In genomic region chr5:147272808-147273345, GRCm38 (mm10) we compare ENCODE assay signal across 32 mouse cellular contexts. TPM values are rescaled to one million over a fixed set of nuclear protein-coding genes. Genes with fewer than 3 reads are reported as not detected.
A peak's percentile ranks its signal among the peaks of the same experiment; 100 is the strongest.
DNase-seq lines count a peak whose midpoint lies in the region; ATAC-seq and TF ChIP-seq lines count a peak whose summit lies in the region.
"Had no signal": no experiment of that assay in that cellular context is flagged by ENCODE, and none has a peak within 500 bp of the region (broad histone marks: within the 10 kb centered on the region; RNA-seq: fewer than 3 reads in every experiment).

No protein-coding gene starts in this region.

- no peaks in the 10 kb centered on the region for H3K4me1 ChIP-seq in midbrain, embryonic 11.5 days (ENCODE audit: control insufficient read depth, insufficient read depth, low read length)
- H3K4me1 ChIP-seq in midbrain, embryonic 14.5 days (ENCODE audit: control insufficient read depth, insufficient read depth, low read length), result no peaks in the 10 kb centered on the region
- H3K4me1 ChIP-seq in limb, embryonic 11.5 days (ENCODE audit: control insufficient read depth, insufficient read depth, low read length), result peaks cover 2% of the 10 kb centered on the region; the same call in 1 of the 2 replicates
- H3K4me1 ChIP-seq in stomach, postnatal 0 days (replicated peaks; ENCODE audit: control insufficient read depth, insufficient read depth), result no peaks in the 10 kb centered on the region
- H3K4me1 ChIP-seq: embryonic facial prominence, embryonic 12.5 days; hindbrain, embryonic 12.5 days had no signal

- peak; percentile 43 for DNase-seq in embryo, embryonic 9.5 days (ENCODE audit: extremely low spot score)
- no peak for DNase-seq in embryo, embryonic 10.5 days (ENCODE audit: low spot score)
- DNase-seq in midbrain, embryonic 11.5 days (ENCODE audit: low spot score, missing footprints), result peak; percentile 96
- DNase-seq in midbrain, embryonic 14.5 days, result no peak
- DNase-seq in limb, embryonic 11.5 days (ENCODE audit: low spot score), result peak; percentile 55
- no peak for DNase-seq in stomach, postnatal 0 days (ENCODE audit: low spot score)
- no peak for DNase-seq in layer of hippocampus, adult 9-11 months
- DNase-seq in testis, postnatal 10 days (ENCODE audit: low spot score), result no peak
- DNase-seq: adrenal gland, postnatal 14 days; cerebellum, adult 2 months; cerebellum, postnatal 36 days; kidney, adult 2 months; left cerebral cortex, postnatal 4 days; lung, adult 2 months; lung, postnatal 14 days; right cerebral cortex, postnatal 14 days; spleen, adult 18-20 months; thymus, adult 2 months; thymus, postnatal 4 days had no signal

- TF ChIP-seq CTCF in stomach, postnatal 0 days (IDR thresholded peaks at IDR 0.05; ENCODE audit: low read depth), result no peak

- 3% methylated on average over 10 of the region's 10 CpGs for WGBS in midbrain, embryonic 11.5 days
- WGBS in midbrain, embryonic 14.5 days, result 2% methylated on average over 10 of the region's 10 CpGs
- WGBS in limb, embryonic 11.5 days, result 1% methylated on average over 10 of the region's 10 CpGs
- WGBS in stomach, postnatal 0 days, result 11% methylated on average over 10 of the region's 10 CpGs

- H3K27me3 ChIP-seq in midbrain, embryonic 11.5 days (ENCODE audit: control insufficient read depth, insufficient read depth, low read length), result peaks cover 97% of the 10 kb centered on the region
- H3K27me3 ChIP-seq in midbrain, embryonic 14.5 days (ENCODE audit: control insufficient read depth, insufficient read depth, low read length), result peaks cover 100% of the 10 kb centered on the region
- H3K27me3 ChIP-seq in limb, embryonic 11.5 days (ENCODE audit: control insufficient read depth, insufficient read depth, low read length), result peaks cover 92% of the 10 kb centered on the region
- peaks cover 37% of the 10 kb centered on the region for H3K27me3 ChIP-seq in stomach, postnatal 0 days (ENCODE audit: control insufficient read depth, insufficient read depth, low read length)

- peaks cover 2% of the 10 kb centered on the region; the same call in 1 of the 2 replicates for H3K9me3 ChIP-seq in midbrain, embryonic 11.5 days (ENCODE audit: control insufficient read depth, low read length)
- no peaks in the 10 kb centered on the region for H3K9me3 ChIP-seq in midbrain, embryonic 14.5 days (ENCODE audit: control insufficient read depth, low read length)
- no peaks in the 10 kb centered on the region for H3K9me3 ChIP-seq in limb, embryonic 11.5 days (ENCODE audit: control insufficient read depth, low read length)
- no peaks in the 10 kb centered on the region for H3K9me3 ChIP-seq in stomach, postnatal 0 days (ENCODE audit: control insufficient read depth, low read length)
- H3K9me3 ChIP-seq: embryonic facial prominence, embryonic 12.5 days; hindbrain, embryonic 12.5 days; midbrain, embryonic 15.5 days had no signal

- H3K4me2 ChIP-seq in midbrain, embryonic 11.5 days, result no peak overlapping the region
- no peak overlapping the region for H3K4me2 ChIP-seq in midbrain, embryonic 14.5 days (ENCODE audit: low read length)
- H3K4me2 ChIP-seq in limb, embryonic 11.5 days (ENCODE audit: low read depth, severe bottlenecking), result no peak overlapping the region
- H3K4me2 ChIP-seq in stomach, postnatal 0 days (replicated peaks; ENCODE audit: low read depth), result 0 out of 2 replicates have a peak overlapping the region, but pooled peaks have one; percentile 14
- H3K4me2 ChIP-seq: embryonic facial prominence, embryonic 12.5 days; heart, embryonic 11.5 days; hindbrain, embryonic 12.5 days; midbrain, embryonic 15.5 days had no signal

- no peak for TF ChIP-seq EP300 in stomach, postnatal 0 days (optimal IDR thresholded peaks at IDR 0.05)

- H3K9ac ChIP-seq in midbrain, embryonic 11.5 days (ENCODE audit: low read length), result no peak overlapping the region
- H3K9ac ChIP-seq in midbrain, embryonic 14.5 days (replicated peaks; ENCODE audit: low read length), result no peak overlapping the region
- no peak overlapping the region for H3K9ac ChIP-seq in limb, embryonic 11.5 days (ENCODE audit: low read length)
- peak overlapping the region; percentile 23; the same call in 1 of the 2 replicates for H3K9ac ChIP-seq in stomach, postnatal 0 days (ENCODE audit: low read length)
- H3K9ac ChIP-seq: embryonic facial prominence, embryonic 12.5 days; hindbrain, embryonic 12.5 days; midbrain, embryonic 15.5 days had no signal

- ATAC-seq in midbrain, embryonic 11.5 days (ENCODE audit: low FRiP score), result no peak
- no peak for ATAC-seq in midbrain, embryonic 14.5 days (ENCODE audit: low FRiP score, low TSS enrichment)
- no peak for ATAC-seq in limb, embryonic 11.5 days (ENCODE audit: insufficient number of reproducible peaks, low FRiP score, low TSS enrichment, low read depth)
- ATAC-seq in stomach, postnatal 0 days (ENCODE audit: low FRiP score, low TSS enrichment), result no peak
- ATAC-seq: forebrain, embryonic 14.5 days; midbrain, embryonic 15.5 days had no signal

- H3K4me3 ChIP-seq in midbrain, embryonic 11.5 days (ENCODE audit: low read depth, low read length), result no peak overlapping the region
- H3K4me3 ChIP-seq in midbrain, embryonic 14.5 days (replicated peaks; ENCODE audit: low read depth, low read length), result no peak overlapping the region
- H3K4me3 ChIP-seq in limb, embryonic 11.5 days (ENCODE audit: low read depth, low read length), result no peak overlapping the region
- H3K4me3 ChIP-seq in stomach, postnatal 0 days (ENCODE audit: low read depth, low read length), result no peak overlapping the region
- H3K4me3 ChIP-seq: embryonic facial prominence, embryonic 12.5 days; erythroblast, embryonic 14.5 days; hindbrain, embryonic 12.5 days; left cerebral cortex, adult 2 months; midbrain, embryonic 15.5 days had no signal

- no peaks in the 10 kb centered on the region for H3K36me3 ChIP-seq in midbrain, embryonic 11.5 days (ENCODE audit: control insufficient read depth, insufficient read depth, low read length)
- no peaks in the 10 kb centered on the region for H3K36me3 ChIP-seq in midbrain, embryonic 14.5 days (ENCODE audit: control insufficient read depth, insufficient read depth, low read length)
- no peaks in the 10 kb centered on the region for H3K36me3 ChIP-seq in limb, embryonic 11.5 days (ENCODE audit: control insufficient read depth, insufficient read depth, low read length)
- H3K36me3 ChIP-seq in stomach, postnatal 0 days (ENCODE audit: control insufficient read depth, insufficient read depth, low read length), result no peaks in the 10 kb centered on the region
- H3K36me3 ChIP-seq: embryonic facial prominence, embryonic 12.5 days; hindbrain, embryonic 12.5 days; midbrain, embryonic 15.5 days had no signal

- no peak overlapping the region for H3K27ac ChIP-seq in midbrain, embryonic 11.5 days (ENCODE audit: low read depth, low read length)
- no peak overlapping the region for H3K27ac ChIP-seq in midbrain, embryonic 14.5 days (replicated peaks; ENCODE audit: low read depth, low read length)
- H3K27ac ChIP-seq in limb, embryonic 11.5 days (replicated peaks; ENCODE audit: low read depth, low read length), result no peak overlapping the region
- H3K27ac ChIP-seq in stomach, postnatal 0 days (replicated peaks), result no peak overlapping the region
- H3K27ac ChIP-seq: embryonic facial prominence, embryonic 12.5 days; hindbrain, embryonic 12.5 days; kidney, postnatal 0 days; left cerebral cortex, adult 2 months; midbrain, embryonic 15.5 days had no signal

RNA-seq across cellular contexts. Expression of gene Pdx1, which starts 3.1 kb away (rescaled TPM):
- polyA plus RNA-seq in midbrain, embryonic 11.5 days (2014; fragmentation: Nextera tagmentation; extraction: Ambion mirVana), result not detected in 2 replicates
- polyA plus RNA-seq in midbrain, embryonic 14.5 days (2014; fragmentation: Nextera tagmentation; extraction: Ambion mirVana), result not detected in 2 replicates
- polyA plus RNA-seq in limb, embryonic 11.5 days (2014; fragmentation: Nextera tagmentation; extraction: Ambion mirVana), result not detected in 2 replicates
- polyA plus RNA-seq in stomach, postnatal 0 days (2015; fragmentation: Nextera tagmentation; extraction: Ambion mirVana), result 3.0 and 3.6 TPM in 2 replicates
- polyA plus RNA-seq: cerebellum, adult 2 months; embryonic facial prominence, embryonic 12.5 days; erythroblast, embryonic 14.5 days; forebrain, embryonic 14.5 days; frontal cortex, adult 2 months; gonadal fat pad, adult 2 months; heart, embryonic 11.5 days; heart, postnatal 0 days; hindbrain, embryonic 12.5 days; kidney, adult 2 months; kidney, postnatal 0 days; liver, adult 2 months; lung, adult 2 months; midbrain, embryonic 15.5 days; neural tube, embryonic 14.5 days; thymus, adult 2 months had no signal

RNA-seq across cellular contexts. Expression of gene Cdx2, which starts 34.2 kb away (rescaled TPM):
- polyA plus RNA-seq in midbrain, embryonic 11.5 days (2014; fragmentation: Nextera tagmentation; extraction: Ambion mirVana), result not detected in 2 replicates
- not detected in 2 replicates for polyA plus RNA-seq in midbrain, embryonic 14.5 days (2014; fragmentation: Nextera tagmentation; extraction: Ambion mirVana)
- not detected in 2 replicates for polyA plus RNA-seq in limb, embryonic 11.5 days (2014; fragmentation: Nextera tagmentation; extraction: Ambion mirVana)
- polyA plus RNA-seq in stomach, postnatal 0 days (2015; fragmentation: Nextera tagmentation; extraction: Ambion mirVana), result 0.05 and 0.06 TPM in 2 replicates
- polyA plus RNA-seq: cerebellum, adult 2 months; embryonic facial prominence, embryonic 12.5 days; forebrain, embryonic 14.5 days; heart, embryonic 11.5 days; heart, postnatal 0 days; hindbrain, embryonic 12.5 days; kidney, adult 2 months; kidney, postnatal 0 days; lung, adult 2 months; midbrain, embryonic 15.5 days; neural tube, embryonic 14.5 days had no signal

RNA-seq across cellular contexts. Expression of gene Urad, which starts 49.4 kb away (rescaled TPM):
- not detected in 2 replicates for polyA plus RNA-seq in midbrain, embryonic 11.5 days (2014; fragmentation: Nextera tagmentation; extraction: Ambion mirVana)
- polyA plus RNA-seq in midbrain, embryonic 14.5 days (2014; fragmentation: Nextera tagmentation; extraction: Ambion mirVana), result not detected in 2 replicates
- polyA plus RNA-seq in limb, embryonic 11.5 days (2014; fragmentation: Nextera tagmentation; extraction: Ambion mirVana), result not detected in 2 replicates
- not detected in 2 replicates for polyA plus RNA-seq in stomach, postnatal 0 days (2015; fragmentation: Nextera tagmentation; extraction: Ambion mirVana)
- polyA plus RNA-seq: cerebellum, adult 2 months; embryonic facial prominence, embryonic 12.5 days; erythroblast, embryonic 14.5 days; forebrain, embryonic 14.5 days; frontal cortex, adult 2 months; gonadal fat pad, adult 2 months; heart, embryonic 11.5 days; heart, postnatal 0 days; hindbrain, embryonic 12.5 days; kidney, adult 2 months; kidney, postnatal 0 days; lung, adult 2 months; midbrain, embryonic 15.5 days; neural tube, embryonic 14.5 days had no signal

Comparison
In these comparisons a context has a peak if more than half of its experiments do, and no peak if none do; other contexts are left out.
1. DNase-seq: peak in embryo, embryonic 9.5 days (single experiment), midbrain, embryonic 11.5 days (single experiment) and limb, embryonic 11.5 days (single experiment); none in embryo, embryonic 10.5 days (single experiment), midbrain, embryonic 14.5 days (single experiment), stomach, postnatal 0 days (single experiment), layer of hippocampus, adult 9-11 months (single experiment) and testis, postnatal 10 days (single experiment).